Comparison of ENCODE assay signal across 14 mouse cellular contexts in genomic region chr19:56100131-56100872, GRCm38 (mm10).
DNase-seq lines count a peak whose midpoint lies in the region; ATAC-seq and TF ChIP-seq lines count a peak whose summit lies in the region.
"Had no signal": no experiment of that assay in that cellular context is flagged by ENCODE, and none has a peak within 500 bp of the region (broad histone marks: within the 10 kb centered on the region; RNA-seq: fewer than 3 reads in every experiment).

No protein-coding gene starts in this region.

- no peak overlapping the region for H3K4me3 ChIP-seq in intestine, postnatal 0 days (ENCODE audit: low read depth, low read length)
- H3K4me3 ChIP-seq in intestine, embryonic 16.5 days (ENCODE audit: low read length), result no peak overlapping the region
- no peak overlapping the region for H3K4me3 ChIP-seq in limb, embryonic 12.5 days (replicated peaks)
- H3K4me3 ChIP-seq: gastrocnemius, adult 2 months; midbrain, embryonic 10.5 days; myocyte had no signal

- H3K27me3 ChIP-seq in intestine, postnatal 0 days (replicated peaks; ENCODE audit: control insufficient read depth, insufficient read depth, low read length), result no peaks in the 10 kb centered on the region
- H3K27me3 ChIP-seq in intestine, embryonic 16.5 days (replicated peaks; ENCODE audit: control insufficient read depth, insufficient read depth, low read length), result no peaks in the 10 kb centered on the region
- peaks cover 19% of the 10 kb centered on the region; the same call in 1 of the 2 replicates for H3K27me3 ChIP-seq in limb, embryonic 12.5 days

- DNase-seq in A20 (ENCODE audit: low read depth, low spot score) (peak; percentile 30), ZHBTc4 (ENCODE audit: low read depth, low spot score) (peak; percentile 78)
- no peak for DNase-seq in frontal cortex, postnatal 36 days (ENCODE audit: low spot score in 2 of 2)
- DNase-seq in layer of hippocampus, adult 8-10 months (ENCODE audit: low spot score in 2 of 2), result no peak
- DNase-seq in spleen, postnatal 10 days (ENCODE audit: low spot score in 2 of 2), result no peak
- DNase-seq: adrenal gland, postnatal 14 days; cerebellum, adult 2 months; gastrocnemius, adult 2 months; kidney, adult 8-10 months had no signal

- TF ChIP-seq CTCF in intestine, postnatal 0 days (IDR thresholded peaks at IDR 0.05; ENCODE audit: low read depth), result peak; percentile 32

- no peak overlapping the region for H3K4me2 ChIP-seq in intestine, postnatal 0 days (replicated peaks; ENCODE audit: low read depth)
- no peak overlapping the region for H3K4me2 ChIP-seq in intestine, embryonic 16.5 days (ENCODE audit: low read depth, low read length)
- H3K4me2 ChIP-seq in limb, embryonic 12.5 days, result no peak overlapping the region

- H3K9me3 ChIP-seq in intestine, postnatal 0 days (ENCODE audit: control insufficient read depth), result peaks cover 12% of the 10 kb centered on the region; the same call in 1 of the 2 replicates
- H3K9me3 ChIP-seq in intestine, embryonic 16.5 days (ENCODE audit: control insufficient read depth, low read length), result peaks cover 4% of the 10 kb centered on the region; the same call in 1 of the 2 replicates
- peaks cover 14% of the 10 kb centered on the region; the same call in 1 of the 2 replicates for H3K9me3 ChIP-seq in limb, embryonic 12.5 days

- no peak overlapping the region for H3K9ac ChIP-seq in intestine, postnatal 0 days (ENCODE audit: low read depth, low read length)
- H3K9ac ChIP-seq in intestine, embryonic 16.5 days (ENCODE audit: low read depth, low read length), result no peak overlapping the region
- H3K9ac ChIP-seq in limb, embryonic 12.5 days (replicated peaks), result no peak overlapping the region

- H3K4me1 ChIP-seq in intestine, postnatal 0 days (replicated peaks; ENCODE audit: control insufficient read depth, insufficient read depth, low read length), result no peaks in the 10 kb centered on the region
- H3K4me1 ChIP-seq in intestine, embryonic 16.5 days (ENCODE audit: control insufficient read depth, insufficient read depth, low read length), result 0 out of 2 replicates have a peak, but pooled peaks cover 7% of the 10 kb centered on the region
- peaks cover 61% of the 10 kb centered on the region for H3K4me1 ChIP-seq in limb, embryonic 12.5 days (replicated peaks)

- ATAC-seq in intestine, postnatal 0 days, result no peak
- no peak for ATAC-seq in intestine, embryonic 16.5 days
- ATAC-seq in limb, embryonic 12.5 days (ENCODE audit: insufficient number of reproducible peaks, insufficient read depth, low FRiP score, low TSS enrichment, low read depth), result peak; percentile 17; the same call in 1 of the 2 replicates

- no peak overlapping the region for H3K27ac ChIP-seq in intestine, postnatal 0 days (ENCODE audit: low read depth, low read length)
- no peak overlapping the region for H3K27ac ChIP-seq in intestine, embryonic 16.5 days (ENCODE audit: low read length)
- no peak overlapping the region for H3K27ac ChIP-seq in limb, embryonic 12.5 days
- H3K27ac ChIP-seq: gastrocnemius, adult 2 months; midbrain, embryonic 10.5 days had no signal

- H3K36me3 ChIP-seq in intestine, postnatal 0 days (ENCODE audit: control insufficient read depth, insufficient read depth), result no peaks in the 10 kb centered on the region
- H3K36me3 ChIP-seq in intestine, embryonic 16.5 days (ENCODE audit: control insufficient read depth, insufficient read depth, low read length), result no peaks in the 10 kb centered on the region
- no peaks in the 10 kb centered on the region for H3K36me3 ChIP-seq in limb, embryonic 12.5 days
- H3K36me3 ChIP-seq: midbrain, embryonic 10.5 days had no signal

- whole genome bisulfite sequencing in intestine, postnatal 0 days, result 69% methylated on average over 4 of the region's 4 CpGs
- WGBS in intestine, embryonic 16.5 days, result 67% methylated on average over 4 of the region's 4 CpGs
- 76% methylated on average over 4 of the region's 4 CpGs for WGBS in limb, embryonic 12.5 days

Comparison
In these comparisons a context has a peak if more than half of its experiments do, and no peak if none do; other contexts are left out.
1. DNase-seq: peak in A20 (single experiment) and ZHBTc4 (single experiment); none in frontal cortex, postnatal 36 days (0 of 2), layer of hippocampus, adult 8-10 months (0 of 2) and spleen, postnatal 10 days (0 of 2).